Mouse (Mus musculus): Measurements from ENCODE around the gene Ren1.

DNA sequence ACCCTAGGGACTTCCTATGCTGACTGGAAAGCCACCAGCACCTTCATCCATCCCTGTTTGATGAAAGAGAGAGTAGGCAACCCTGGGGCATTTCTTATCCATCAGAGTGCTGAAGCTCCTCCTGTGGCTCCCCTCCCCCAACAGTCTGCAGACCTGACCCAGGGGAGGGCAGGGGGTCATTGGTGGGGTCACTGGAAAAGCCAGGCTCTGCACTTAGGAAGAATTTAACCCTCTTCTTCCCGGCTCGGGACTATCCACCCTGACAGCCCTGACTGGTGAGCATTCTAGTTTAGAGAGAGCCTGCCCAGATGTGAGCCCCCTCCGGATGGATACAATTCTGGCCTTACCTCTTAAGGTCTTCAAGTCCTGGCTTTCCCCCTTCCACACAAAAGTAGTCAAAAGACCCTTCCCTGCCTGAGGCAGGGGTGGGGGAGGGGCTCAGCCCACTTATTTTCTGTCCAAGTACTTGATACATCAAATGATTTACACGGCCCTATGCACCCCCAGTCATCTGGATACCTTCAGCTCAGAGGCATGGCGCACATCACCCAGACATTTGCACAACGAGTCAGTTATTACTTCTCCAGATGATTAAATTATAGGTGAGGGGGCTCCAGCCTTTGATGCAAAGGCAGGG is 58.7 kb downstream of the Ren1 start:
- TF ChIP-seq CTCF (IDR thresholded peaks at IDR 0.05; ENCODE audit: extremely low read depth, insufficient read length, insufficient replicate concordance, low read depth, low read length) (no peak), POLR2A (IDR thresholded peaks at IDR 0.05; ENCODE audit: low read depth, low read length) (no peak)
